In the genomic region with DNA sequence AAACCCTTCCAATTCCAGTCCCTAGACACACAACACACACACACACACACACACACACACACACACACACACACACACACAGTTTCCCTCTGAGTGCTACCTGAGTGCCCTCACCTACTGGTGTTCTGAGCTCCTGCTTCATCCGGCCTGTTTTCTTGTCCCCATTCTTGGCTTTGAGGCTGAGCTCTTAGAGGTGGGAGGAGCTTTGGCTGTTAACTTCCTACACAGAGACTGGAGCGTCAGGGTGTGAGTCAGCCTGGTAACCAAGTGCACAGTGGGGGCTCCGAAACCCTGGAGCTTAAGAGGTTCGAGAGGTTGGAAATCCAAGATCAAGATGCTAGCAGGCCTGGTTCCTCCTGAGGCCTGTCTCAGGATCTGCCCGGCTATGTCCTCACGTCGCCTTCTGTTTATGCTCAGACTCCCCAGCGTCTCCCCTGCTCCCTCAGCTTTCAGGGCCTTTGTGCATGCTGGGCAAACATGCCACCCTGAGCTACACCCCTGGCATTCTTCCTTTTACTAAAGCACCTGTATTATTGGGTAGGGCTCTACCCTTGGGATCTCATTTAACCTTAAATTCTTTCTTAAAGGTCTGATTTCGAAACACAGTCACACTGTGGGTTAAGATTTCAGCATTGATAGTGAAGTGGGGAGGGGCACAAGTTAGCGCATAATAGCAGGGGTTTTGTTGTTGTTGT, we compare ENCODE assay signal across 9 mouse cellular contexts. TPM values are rescaled to one million over a fixed set of nuclear protein-coding genes. Genes with fewer than 3 reads are reported as not detected.
DNase-seq lines count a peak whose midpoint lies in the region; ATAC-seq and TF ChIP-seq lines count a peak whose summit lies in the region.
"Had no signal": no experiment of that assay in that cellular context is flagged by ENCODE, and none has a peak within 500 bp of the region (broad histone marks: within the 10 kb centered on the region; RNA-seq: fewer than 3 reads in every experiment).

No protein-coding gene starts in this region.

- no peak overlapping the region for H3K4me2 ChIP-seq in midbrain, embryonic 14.5 days (ENCODE audit: low read length)
- H3K4me2 ChIP-seq: embryonic facial prominence, embryonic 12.5 days; neural tube, embryonic 12.5 days had no signal

- DNase-seq in 3134 (ENCODE audit: extremely low read depth, insufficient read length, low spot score), result peak; percentile 37
- peak; percentile 68 for DNase-seq in CD4-positive helper T cell, adult 2 months (ENCODE audit: low read depth, low spot score)
- DNase-seq in cerebellum, adult 2 months, result peak; percentile 68 to 76
- peak; percentile 51 for DNase-seq in lung, adult 2 months
- DNase-seq in midbrain, embryonic 14.5 days, result no peak
- DNase-seq in gastrocnemius, postnatal 25 days, result no peak
- no peak for DNase-seq in heart, adult 9 months (ENCODE audit: low spot score in 2 of 2)

- H3K27me3 ChIP-seq in cerebellum, adult 2 months (ENCODE audit: control insufficient read depth, insufficient read depth, low read length), result no peaks in the 10 kb centered on the region
- H3K27me3 ChIP-seq in midbrain, embryonic 14.5 days (ENCODE audit: control insufficient read depth, insufficient read depth, low read length), result no peaks in the 10 kb centered on the region
- H3K27me3 ChIP-seq: embryonic facial prominence, embryonic 12.5 days; neural tube, embryonic 12.5 days had no signal

- H3K4me1 ChIP-seq in cerebellum, adult 2 months (ENCODE audit: control insufficient read depth, insufficient read depth, low read length), result peaks cover 39% of the 10 kb centered on the region
- no peaks in the 10 kb centered on the region for H3K4me1 ChIP-seq in lung, adult 2 months (ENCODE audit: control insufficient read depth, insufficient read depth, low read length)
- no peaks in the 10 kb centered on the region for H3K4me1 ChIP-seq in midbrain, embryonic 14.5 days (ENCODE audit: control insufficient read depth, insufficient read depth, low read length)
- H3K4me1 ChIP-seq: neural tube, embryonic 12.5 days had no signal

- H3K9me3 ChIP-seq in midbrain, embryonic 14.5 days (ENCODE audit: control insufficient read depth, low read length), result no peaks in the 10 kb centered on the region
- H3K9me3 ChIP-seq: embryonic facial prominence, embryonic 12.5 days; neural tube, embryonic 12.5 days had no signal

- peak overlapping the region; percentile 85 for H3K27ac ChIP-seq in cerebellum, adult 2 months (ENCODE audit: insufficient read depth, low read length)
- H3K27ac ChIP-seq in midbrain, embryonic 14.5 days (replicated peaks; ENCODE audit: low read depth, low read length), result no peak overlapping the region
- H3K27ac ChIP-seq: embryonic facial prominence, embryonic 12.5 days; neural tube, embryonic 12.5 days had no signal

- WGBS in cerebellum, adult 2 months, result 37% methylated on average over 10 of the region's 10 CpGs
- WGBS in lung, adult 2 months, result 48% methylated on average over 10 of the region's 10 CpGs
- WGBS in midbrain, embryonic 14.5 days, result 60% methylated on average over 10 of the region's 10 CpGs

- H3K36me3 ChIP-seq in midbrain, embryonic 14.5 days (ENCODE audit: control insufficient read depth, insufficient read depth, low read length), result peaks cover 8% of the 10 kb centered on the region; the same call in 1 of the 2 replicates

- TF ChIP-seq POLR2A in cerebellum, adult 2 months (IDR thresholded peaks at IDR 0.05; ENCODE audit: borderline replicate concordance, insufficient read depth, low read length), result no peak
- no peak for TF ChIP-seq POLR2A in lung, adult 2 months (IDR thresholded peaks at IDR 0.05; ENCODE audit: borderline replicate concordance, extremely low read depth, low read depth, low read length)

- no peak overlapping the region for H3K4me3 ChIP-seq in cerebellum, adult 2 months (replicated peaks; ENCODE audit: insufficient read depth, low read depth, low read length)
- H3K4me3 ChIP-seq in lung, adult 2 months (replicated peaks; ENCODE audit: extremely low read depth, low read depth, low read length), result no peak overlapping the region
- no peak overlapping the region for H3K4me3 ChIP-seq in midbrain, embryonic 14.5 days (replicated peaks; ENCODE audit: low read depth, low read length)
- H3K4me3 ChIP-seq: embryonic facial prominence, embryonic 12.5 days; neural tube, embryonic 12.5 days had no signal

- ATAC-seq in midbrain, embryonic 14.5 days (ENCODE audit: low FRiP score, low TSS enrichment), result no peak

- TF ChIP-seq CTCF in cerebellum, adult 2 months (IDR thresholded peaks at IDR 0.05; ENCODE audit: borderline replicate concordance, insufficient read depth, low read depth, low read length), result no peak
- TF ChIP-seq CTCF in lung, adult 2 months (IDR thresholded peaks at IDR 0.05; ENCODE audit: insufficient read depth, low read length), result no peak

- H3K9ac ChIP-seq in midbrain, embryonic 14.5 days (replicated peaks; ENCODE audit: low read length), result no peak overlapping the region
- H3K9ac ChIP-seq: embryonic facial prominence, embryonic 12.5 days; neural tube, embryonic 12.5 days had no signal

RNA-seq across cellular contexts. Expression of a gene that starts 45.0 kb away (rescaled TPM):
- 108 and 109 TPM in 2 replicates for polyA plus RNA-seq in cerebellum, adult 2 months (2012; rRNA removed)
- polyA plus RNA-seq in lung, adult 2 months (2012; rRNA removed), result 17.5 and 20.3 TPM in 2 replicates
- polyA plus RNA-seq in midbrain, embryonic 14.5 days (2014; fragmentation: Nextera tagmentation; extraction: Ambion mirVana), result 25.4 and 32.3 TPM in 2 replicates
- 1 to 10 TPM; 5.2 to 7.6 TPM for total RNA-seq in gastrocnemius, postnatal 25 days (2021)

Comparison
In these comparisons a context has a peak if more than half of its experiments do, and no peak if none do; other contexts are left out.
1. DNase-seq: peak in 3134 (single experiment), CD4-positive helper T cell, adult 2 months (single experiment), cerebellum, adult 2 months (2 of 2) and lung, adult 2 months (single experiment); none in midbrain, embryonic 14.5 days (single experiment), gastrocnemius, postnatal 25 days (single experiment) and heart, adult 9 months (0 of 2).